Mouse (Mus musculus): ENCODE data around the gene Zdhhc19. TPM values are rescaled to one million over a fixed set of nuclear protein-coding genes. Genes with fewer than 3 reads are reported as not detected.
"Not testable (repeated sequence)": the region's sequence is repeated elsewhere in the genome, so short reads cannot be mapped to it uniquely, and the experiment has no call there.

Zdhhc19 gene
- total RNA-seq, 4 experiments from 2014 or later: not detected

DNA sequence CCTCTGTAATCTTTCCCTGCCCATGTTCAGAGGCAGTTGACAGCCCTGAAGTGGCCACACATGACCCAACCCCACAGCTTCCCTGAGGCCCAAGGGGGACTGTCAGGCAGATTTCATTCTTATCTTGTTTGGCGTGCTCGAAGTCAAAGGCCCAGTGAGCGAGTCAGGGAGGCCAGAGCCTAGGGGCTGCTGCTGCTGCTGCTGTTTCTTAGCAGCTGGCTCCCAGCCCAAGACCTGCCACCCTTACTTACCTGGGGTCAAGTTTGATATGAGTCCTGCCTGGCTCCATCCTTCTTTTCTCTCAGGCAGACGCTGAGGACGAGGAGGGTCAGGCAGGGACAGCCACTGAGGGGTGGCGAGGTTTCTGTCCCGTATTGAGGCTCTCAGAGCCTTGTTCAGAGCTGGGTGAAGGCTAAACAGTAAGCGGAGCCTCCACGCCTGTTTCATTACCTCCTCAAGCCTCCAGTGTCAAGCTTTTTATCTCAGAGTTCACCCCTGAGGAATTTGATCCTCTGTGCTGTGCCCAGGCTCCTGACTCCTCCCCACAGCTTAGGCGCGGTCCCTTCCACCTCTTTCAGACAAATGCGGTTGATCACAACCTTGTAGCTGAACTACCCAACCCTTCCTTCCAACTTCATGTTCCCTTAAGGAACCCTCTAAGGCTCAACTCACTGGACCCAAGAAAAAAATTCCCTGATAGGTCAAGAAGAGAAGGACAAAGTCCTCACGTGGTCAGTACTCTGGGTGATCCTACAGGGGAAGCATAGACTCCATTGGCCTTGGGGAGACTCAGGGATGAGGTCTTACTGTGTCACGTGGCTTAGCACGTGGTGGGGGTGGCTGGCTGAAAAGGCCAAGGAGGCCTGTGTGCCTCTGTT lies 8.6 kb upstream of the Zdhhc19 start, which contains the start of gene Slc51a:
Gene Slc51a, minus strand, starts transcription at position 646 of the 878 bp plus-strand sequence.
- no peak for DNase-seq

GRCm38 (mm10) chr16:32488939-32489338 lies 7.1 kb upstream of the Zdhhc19 start:
- no peak for DNase-seq

GRCm38 (mm10) chr16:32494371-32494770 lies 1.7 kb upstream of the Zdhhc19 start:
- DNase-seq: not testable (repeated sequence)

GRCm38 (mm10) chr16:32498996-32499395 lies 2.9 kb downstream of the Zdhhc19 start:
- no peak for DNase-seq

- peak; percentile 69 for DNase-seq
Measured at GRCm38 (mm10) chr16:32499430-32500037, 3.5 kb downstream of the Zdhhc19 start.

GRCm38 (mm10) chr16:32501459-32501858 lies 5.4 kb downstream of the Zdhhc19 start:
- DNase-seq: no peak

- DNase-seq: no peak
Measured at GRCm38 (mm10) chr16:32502621-32503335, 6.7 kb downstream of the Zdhhc19 start.

DNA sequence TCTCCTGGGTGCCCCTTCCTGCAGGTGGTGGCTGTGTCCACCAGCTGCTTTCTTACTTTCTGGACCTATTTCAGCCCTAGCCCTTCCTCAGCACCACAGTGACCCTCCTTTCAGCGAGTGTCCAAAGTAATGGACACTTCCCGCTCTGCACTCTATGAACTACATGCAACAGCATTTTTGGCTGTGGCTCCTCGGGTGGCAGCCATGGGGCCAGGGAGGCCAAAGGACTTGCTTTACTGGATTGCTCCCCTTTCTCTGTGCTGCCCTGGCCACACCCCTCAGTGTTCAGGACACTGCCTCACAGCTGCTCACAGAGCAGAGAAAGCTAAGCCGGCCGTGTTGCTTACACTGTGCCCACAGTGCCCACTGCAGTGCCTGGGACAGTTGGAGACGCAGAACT lies 7.6 kb downstream of the Zdhhc19 start:
- no peak for DNase-seq

GRCm38 (mm10) chr16:32506298-32506697 lies 10.2 kb downstream of the Zdhhc19 start:
- no peak for DNase-seq

DNA sequence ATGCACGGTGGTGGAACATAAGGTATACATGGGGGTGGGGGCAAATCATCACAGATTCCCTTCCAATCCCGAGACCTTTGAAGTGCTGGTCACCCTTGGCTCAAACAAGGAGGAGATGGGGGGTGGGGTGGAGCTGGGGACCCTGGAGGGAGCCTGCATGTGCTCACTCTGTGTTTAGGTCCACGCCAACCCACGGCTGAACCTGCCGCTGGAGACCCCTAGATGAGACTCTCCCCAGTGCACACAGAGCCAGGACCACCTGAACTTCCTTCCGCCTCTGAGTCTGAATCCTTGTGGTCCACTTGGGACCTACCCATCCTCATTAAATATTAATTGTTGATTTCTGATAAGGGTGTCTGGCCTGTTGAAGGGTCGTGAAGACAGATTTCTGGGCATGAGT lies 10.8 kb downstream of the Zdhhc19 start:
- no peak for DNase-seq

GRCm38 (mm10) chr16:32507407-32507806 lies 11.3 kb downstream of the Zdhhc19 start:
- DNase-seq: peak; percentile 34

DNA sequence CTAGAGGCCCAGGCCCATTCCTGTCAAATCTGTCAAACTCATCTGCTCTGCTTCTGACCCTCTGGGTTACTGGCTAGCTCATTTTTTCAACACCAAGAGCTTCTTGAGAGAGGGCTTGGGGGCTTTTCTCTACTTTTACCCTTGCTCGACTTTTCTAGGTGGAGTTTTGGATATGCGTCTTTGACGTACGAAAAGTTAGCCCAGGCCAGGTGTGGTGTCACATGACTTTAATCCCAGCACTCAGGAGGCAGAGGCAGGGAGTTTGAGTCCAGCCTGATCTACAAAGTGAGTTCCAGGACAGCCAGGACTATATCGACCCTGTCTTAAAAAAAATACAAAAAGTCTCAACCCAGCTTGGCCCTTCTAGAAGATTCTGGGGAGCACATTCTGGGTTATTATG lies 12.0 kb downstream of the Zdhhc19 start:
- DNase-seq: no peak

DNA sequence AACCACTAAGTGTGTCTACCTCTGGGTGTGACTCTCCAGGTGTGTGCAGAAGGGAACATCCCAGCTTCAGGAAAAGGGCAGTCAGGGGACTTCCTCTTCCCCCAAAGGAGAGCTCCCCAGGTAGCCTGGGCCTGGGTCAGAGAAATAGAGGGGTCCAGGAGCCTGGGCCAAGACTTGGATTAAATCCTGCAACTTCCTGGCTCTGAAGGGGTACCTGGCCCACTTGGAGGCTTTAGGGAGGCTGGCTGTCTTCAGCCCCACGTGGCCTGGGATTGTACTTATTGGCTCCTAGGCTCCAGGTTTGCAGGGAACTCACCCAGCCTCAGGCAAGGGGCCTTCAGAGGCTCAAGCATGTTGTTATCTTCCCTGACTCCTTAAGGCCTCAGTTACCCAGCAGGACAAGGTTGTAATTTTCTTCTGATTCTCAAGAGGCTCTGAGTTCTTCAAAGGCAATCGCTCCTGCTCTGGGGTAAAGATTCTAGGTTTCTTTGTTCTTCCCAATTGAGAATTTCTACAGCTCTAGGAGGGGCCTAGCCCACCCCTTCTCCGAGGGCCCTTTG lies 12.5 kb downstream of the Zdhhc19 start:
- no peak for DNase-seq

- no peak for DNase-seq
Measured at GRCm38 (mm10) chr16:32509066-32509942, 13.2 kb downstream of the Zdhhc19 start.

GRCm38 (mm10) chr16:32510399-32511337 lies 14.6 kb downstream of the Zdhhc19 start:
- no peak for DNase-seq

DNA sequence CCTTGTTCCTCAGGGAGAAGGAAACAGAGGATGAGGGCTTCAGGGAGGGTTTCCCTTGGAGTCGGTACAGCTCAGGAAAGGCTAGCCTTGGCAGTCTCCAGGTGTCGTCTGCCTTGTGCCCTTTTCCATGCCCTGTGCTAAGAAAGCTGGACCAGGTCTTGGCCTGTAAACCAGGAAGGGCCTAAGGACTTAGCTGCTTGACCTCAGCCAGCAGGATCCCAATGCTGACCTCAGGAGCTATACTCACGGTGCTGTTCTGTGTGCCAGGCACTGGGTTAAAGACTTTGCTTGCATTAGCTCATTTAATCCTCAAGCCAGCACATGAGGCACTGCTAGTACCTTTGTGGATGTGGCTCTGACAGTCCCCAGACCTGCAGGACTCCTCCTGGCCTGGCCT lies 15.3 kb downstream of the Zdhhc19 start:
- DNase-seq: no peak

DNA sequence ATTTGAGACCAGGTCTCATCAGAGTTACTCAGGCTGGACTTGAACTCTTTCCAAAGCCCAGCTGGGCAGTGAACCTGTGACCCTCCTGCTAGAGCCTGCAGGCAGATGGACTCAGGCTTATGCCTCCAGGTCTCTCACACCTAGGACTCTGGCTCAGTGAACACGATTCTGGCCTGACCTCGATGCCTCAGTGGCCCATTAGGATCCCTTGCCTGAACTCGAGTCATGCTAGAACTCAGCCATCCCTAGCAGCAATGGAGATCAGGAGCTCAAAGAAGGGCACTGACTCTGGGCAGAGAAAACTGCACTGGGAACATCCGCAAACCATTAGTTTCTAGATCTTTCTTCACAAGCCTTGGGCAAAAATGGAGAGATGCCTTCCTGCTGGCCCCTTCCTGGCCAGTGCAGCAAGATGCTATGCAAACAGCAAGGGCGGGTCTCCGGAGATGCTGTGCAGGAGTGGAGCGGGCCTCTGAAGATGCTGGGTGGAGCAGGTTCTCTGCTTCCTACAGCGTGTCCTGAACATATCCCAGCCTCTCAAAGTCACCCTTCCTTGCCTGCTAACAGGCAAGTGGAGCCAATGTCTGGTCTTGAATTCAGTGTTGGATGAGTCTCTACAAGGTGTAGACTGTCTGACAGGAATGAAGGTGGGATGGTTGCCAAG lies 15.9 kb downstream of the Zdhhc19 start:
- DNase-seq: no peak

DNA sequence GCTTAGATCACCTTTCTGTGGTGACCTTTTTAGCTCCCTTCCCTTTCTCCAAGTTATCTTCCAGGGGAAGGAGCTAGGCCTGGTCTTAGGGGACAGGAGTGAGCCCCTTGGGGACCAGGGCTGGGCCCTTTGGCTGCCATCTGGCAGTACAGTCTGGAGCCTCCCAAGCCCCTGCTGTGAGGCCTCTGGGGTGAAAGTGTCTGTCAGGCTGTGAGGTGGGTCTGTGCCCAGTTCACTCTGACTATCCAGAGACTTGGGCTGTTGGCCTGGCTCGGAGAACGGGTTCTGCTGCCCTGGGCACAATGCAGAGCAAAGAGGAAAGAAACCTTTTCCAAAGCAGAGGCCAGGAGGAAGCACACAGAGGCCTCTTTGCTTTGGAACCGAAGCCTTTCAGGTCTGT lies 16.9 kb downstream of the Zdhhc19 start:
- no peak for DNase-seq

- DNase-seq: no peak
Measured at GRCm38 (mm10) chr16:32513401-32513800, 17.3 kb downstream of the Zdhhc19 start.

DNA sequence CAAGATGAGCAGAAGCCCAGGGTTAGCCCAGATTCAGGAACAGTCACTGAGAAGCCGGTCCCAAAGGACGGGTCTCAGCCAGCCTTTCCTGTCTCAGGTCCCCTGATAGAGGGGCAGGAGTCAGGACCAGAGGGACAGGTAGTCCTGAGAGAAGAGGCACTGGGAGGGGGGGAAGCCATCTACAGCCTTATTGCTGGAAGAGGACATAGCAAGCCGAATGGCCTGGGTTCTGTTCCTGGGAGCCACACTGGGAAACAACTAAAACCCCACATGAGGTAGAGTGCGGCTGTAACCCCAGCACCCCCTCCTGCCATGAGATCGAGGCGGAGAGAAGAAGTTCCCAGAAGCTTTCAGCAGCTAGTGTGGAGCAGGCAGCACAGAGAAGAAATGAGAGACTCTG lies 17.9 kb downstream of the Zdhhc19 start:
- no peak for DNase-seq
